Mouse (Mus musculus) cerebellum, postnatal 4 days (tissue): ENCODE data around the gene Lacc1.
"Not testable (repeated sequence)": the region's sequence is repeated elsewhere in the genome, so short reads cannot be mapped to it uniquely, and the experiment has no call there.

ENCODE experiments used
- DNase-seq, 2 experiments: peaks; one replicate each; pipeline ENCODE4 v3.0.0; 2022; ENCODE audit warnings: low spot score in 2 of 2, mixed read lengths in 1 of 2

The Lacc1 gene

DNA sequence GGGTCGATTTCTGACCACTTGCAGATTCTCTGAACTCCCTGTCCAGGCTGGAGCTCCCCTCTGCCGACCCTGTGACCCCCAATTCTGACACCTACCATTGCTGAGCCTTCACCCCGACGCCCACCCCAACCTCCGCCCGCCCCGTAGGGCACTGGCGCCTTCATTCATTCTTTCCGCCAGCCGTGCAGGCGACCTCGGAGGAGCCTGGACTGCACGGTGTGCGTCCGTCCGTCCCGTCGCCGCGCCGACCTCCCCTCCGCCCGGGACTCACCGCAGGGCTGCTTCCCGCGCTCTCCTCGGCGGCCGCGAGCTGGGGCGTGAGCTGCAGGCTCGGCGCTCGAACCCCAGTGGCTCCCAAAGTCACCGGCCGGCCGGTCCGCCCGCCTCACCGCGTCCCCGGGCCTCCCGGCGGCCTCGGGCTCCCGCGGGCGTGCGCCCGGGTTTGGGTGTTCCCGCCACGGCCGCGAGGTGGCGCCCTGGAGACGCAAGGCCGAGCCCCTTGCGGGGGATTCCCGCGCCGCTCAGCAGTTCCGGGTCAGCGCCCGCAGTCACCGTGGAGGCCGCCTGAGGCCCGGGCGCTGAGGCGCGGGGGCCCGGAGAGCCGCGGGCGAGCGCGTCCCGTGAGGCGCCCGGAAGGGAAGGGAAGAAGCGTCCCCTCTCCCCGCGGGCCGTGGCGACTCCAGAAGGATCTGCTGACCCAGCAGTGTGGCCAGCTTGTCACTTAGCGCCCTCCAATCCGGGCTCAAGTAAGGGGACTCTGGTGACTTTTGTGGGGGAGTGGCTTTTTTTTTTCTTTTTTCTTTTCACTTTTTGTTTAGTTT is at the start of gene Lacc1, which contains the start of gene Ccdc122:
Gene Lacc1, minus strand, starts transcription at position 679 of the 821 bp plus-strand sequence.
Gene Ccdc122, plus strand, starts transcription at position 547 of the 821 bp plus-strand sequence.
- DNase-seq: peak; percentile 40 to 78

GRCm38 (mm10) chr14:77081248-77081647 is 44.5 kb upstream of the Lacc1 start:
- DNase-seq: no peak

GRCm38 (mm10) chr14:77069361-77069760 is 32.7 kb upstream of the Lacc1 start:
- no peak for DNase-seq

DNA sequence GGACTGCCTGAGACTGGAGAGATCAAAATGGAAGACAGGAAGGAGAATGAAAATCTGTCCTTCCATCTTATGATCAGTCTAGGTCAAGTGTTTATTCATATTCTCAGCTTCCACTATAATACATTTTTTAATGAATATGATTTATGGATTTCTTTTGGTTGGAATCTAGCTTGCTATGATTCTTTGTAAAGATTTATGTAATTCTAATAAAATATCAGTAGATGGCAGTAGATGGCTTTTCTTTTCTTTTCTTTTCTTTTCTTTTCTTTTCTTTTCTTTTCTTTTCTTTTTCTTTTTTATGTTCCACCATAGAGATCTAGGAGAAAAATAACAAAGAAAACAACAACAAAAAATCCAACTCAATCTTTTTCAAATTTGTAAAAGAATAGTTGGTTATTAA is 16.6 kb upstream of the Lacc1 start:
- DNase-seq: no peak

GRCm38 (mm10) chr14:77037832-77038425 is 1.2 kb upstream of the Lacc1 start:
- DNase-seq: no peak

GRCm38 (mm10) chr14:77037330-77037729 is 626 bp upstream of the Lacc1 start:
- no peak for DNase-seq

DNA sequence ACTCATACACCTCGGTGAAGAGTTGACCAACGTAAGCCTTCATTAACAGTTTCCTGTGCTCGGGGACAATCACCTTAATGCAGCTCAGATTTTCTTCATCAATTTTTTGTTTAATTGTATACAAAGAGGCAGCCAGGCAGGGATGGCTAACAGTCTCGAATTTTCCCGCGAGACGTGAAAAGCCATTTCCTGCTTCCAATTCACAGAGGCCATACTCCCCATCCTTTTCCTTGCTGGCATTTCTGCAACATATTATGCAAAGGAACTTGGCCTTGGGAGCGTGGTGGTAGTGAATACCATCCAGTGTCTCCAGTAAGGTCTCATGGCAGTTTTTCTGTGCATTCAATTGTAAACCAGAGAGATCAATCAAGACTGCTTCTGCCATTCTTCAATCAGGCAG is 1.7 kb downstream of the Lacc1 start:
- DNase-seq: no peak

GRCm38 (mm10) chr14:77034175-77034915 is 2.4 kb downstream of the Lacc1 start:
- no peak for DNase-seq

DNA sequence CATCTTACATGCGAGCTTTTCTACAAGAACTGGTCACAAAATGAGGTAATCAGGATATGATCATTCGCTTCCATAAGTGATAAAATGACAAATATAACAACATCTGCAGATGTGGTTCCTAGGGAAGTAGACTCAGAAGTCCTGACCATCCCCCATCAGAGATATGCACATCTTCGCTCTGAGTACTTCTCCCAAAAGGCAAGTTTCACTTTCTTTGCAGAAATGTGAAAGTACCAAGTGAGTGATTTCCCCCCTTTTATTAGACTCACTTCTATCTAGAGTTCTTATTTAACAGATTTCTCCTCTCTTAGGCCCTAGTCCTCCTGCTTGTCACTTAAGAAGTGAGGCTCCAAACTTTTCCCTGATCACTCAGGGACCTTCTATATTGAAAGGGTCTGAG is 3.3 kb downstream of the Lacc1 start:
- DNase-seq: no peak

DNA sequence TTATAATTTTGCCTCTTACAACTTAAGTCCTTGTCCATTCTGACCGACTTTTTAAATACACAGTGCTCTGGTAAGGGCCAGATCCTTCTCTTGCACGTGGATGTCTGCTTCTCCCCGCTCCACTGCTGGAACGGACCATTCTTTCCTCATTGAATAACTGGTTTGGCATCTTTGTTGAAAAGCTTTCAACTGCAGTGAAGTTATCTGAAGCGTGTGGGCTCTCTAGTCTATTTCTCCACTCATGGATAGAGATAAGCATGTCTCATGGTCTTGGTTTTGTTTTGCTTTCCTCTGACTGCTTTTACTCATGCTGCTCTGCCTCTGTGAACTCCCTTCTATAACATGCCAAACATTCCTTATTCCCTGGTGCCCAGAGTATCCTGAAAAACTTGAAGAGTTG is 4.3 kb downstream of the Lacc1 start:
- DNase-seq: no peak

DNA sequence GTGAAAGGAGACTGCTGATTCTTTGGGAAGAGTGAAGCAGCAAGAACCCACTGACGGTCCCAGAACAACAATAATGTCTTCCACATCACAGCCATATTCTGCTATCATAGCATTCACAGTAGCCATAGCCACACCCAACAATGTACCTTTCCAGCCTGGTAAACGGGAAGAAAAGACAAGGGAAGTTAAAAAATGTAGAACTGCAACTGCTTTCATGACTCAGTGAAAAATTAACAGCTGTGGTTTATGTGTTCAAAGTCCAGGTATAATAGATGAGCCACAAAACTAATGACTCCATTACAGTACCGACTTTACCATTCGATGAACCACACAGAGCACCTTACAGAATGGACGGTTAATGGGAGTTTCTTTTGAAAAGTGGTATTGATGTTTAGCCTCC is 5.9 kb downstream of the Lacc1 start:
- no peak for DNase-seq

DNA sequence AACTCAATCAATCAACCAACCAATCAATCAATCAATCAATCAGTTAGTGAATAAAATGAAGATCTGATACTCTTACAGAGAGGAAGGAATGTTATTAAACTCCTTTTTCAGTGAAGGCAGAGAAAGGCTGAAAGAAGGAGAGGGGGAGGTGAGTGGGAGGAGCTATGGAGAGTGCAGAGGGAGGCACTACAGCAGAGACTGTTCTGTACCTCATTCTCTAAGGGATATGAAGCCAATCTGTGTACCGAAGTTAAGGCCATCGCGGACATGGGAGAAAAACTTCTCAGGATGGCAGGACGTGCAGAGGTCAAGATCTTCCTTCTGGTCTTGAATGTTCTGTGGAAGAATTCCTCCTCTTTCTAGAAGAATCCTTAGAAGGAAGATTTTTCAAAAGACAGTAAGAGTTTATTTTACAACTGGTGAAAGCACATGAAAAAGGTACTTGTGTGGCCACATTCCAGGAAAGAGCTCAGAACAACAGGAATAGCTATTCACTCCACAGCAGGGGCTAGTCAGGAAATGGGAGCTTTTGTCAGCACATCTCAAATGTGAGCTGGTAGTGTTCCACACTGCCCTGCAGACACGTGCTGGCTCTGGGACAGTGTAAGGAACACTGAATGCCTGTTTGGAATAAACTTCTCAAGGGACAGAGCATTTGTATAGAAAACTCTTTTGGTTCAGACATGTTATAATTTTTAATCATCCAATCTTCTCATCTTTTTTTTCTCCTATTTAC is 7.2 kb downstream of the Lacc1 start:
- DNase-seq: no peak

GRCm38 (mm10) chr14:77024499-77024898 is 12.2 kb downstream of the Lacc1 start:
- no peak for DNase-seq

DNA sequence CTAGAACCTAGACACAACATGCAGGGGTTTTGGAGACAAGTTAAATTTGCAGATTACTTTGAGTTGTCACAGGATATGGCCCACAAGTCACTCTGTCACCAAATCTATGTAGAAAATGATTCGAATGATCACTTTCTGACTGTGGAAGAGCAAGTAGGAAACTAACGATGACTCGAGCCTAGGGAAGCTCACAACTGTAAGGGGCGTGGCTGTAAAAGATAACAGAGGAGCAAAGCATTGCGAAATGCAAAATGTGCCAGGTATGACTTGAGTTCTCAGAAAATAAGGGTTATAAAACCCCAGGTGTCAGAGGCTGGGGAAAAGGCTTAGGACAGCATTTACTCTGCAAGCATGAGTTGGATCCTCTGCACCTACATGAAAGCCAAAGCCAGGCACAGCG is 19.5 kb downstream of the Lacc1 start:
- DNase-seq: no peak

DNA sequence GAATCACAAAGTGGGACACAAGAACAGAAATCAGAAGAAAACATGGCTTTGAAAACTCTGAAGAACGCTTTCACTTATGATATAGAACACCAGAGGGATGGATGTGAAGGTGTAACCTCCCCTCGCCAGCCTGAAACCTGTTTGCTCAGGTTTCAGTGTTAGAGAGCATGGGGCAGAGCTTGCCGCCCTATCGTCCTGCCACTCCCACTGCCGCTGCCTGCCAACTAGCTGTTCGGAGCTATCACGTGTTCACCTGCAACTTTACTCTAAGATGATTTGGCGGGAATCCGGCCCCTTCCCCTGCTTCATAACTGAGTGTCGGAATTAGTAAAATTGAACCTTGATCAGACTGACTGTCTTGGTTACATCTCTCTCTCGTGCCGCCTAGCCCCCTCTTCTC is 19.9 kb downstream of the Lacc1 start:
- not testable (repeated sequence) for DNase-seq

DNA sequence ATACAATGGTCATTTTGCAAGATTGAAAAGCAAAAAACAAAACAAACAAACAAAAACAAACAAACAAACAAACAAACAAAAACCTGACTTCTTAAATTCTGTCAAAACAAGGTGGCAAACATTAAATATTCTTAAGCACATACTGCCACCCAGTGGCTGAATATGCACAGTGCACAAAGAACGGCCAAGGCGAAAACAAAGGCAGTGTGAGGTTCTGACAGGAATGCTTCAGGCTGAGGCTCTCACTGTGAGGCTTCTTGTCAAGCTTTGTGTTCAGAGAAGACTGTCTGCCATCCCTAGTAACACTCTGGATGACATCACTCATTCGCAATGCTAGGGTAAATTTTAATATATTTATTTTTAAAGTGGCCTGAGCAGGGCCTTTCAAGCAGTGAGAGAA is 24.9 kb downstream of the Lacc1 start:
- DNase-seq: peak; percentile 78

DNA sequence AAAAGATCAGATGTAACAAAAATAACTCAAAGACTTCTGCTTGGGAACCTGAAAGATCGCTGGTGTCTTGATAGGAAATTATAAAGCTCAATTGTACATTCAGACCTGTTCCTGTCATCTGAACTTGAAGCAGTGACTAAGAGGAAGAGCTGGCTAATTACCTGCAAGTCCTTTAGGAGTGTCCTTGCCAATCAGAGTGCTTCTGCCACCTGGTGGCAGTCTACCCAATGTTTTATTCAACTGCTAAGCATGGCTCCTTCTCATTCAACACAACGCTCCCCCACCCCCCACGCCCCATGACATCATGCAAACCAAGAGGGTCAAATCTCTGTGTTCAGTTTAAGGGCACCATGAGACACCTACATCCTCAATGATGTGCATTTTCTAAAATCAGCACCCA is 28.5 kb downstream of the Lacc1 start:
- peak; percentile 56 to 74 for DNase-seq

GRCm38 (mm10) chr14:77005566-77005965 is 31.1 kb downstream of the Lacc1 start:
- DNase-seq: no peak

GRCm38 (mm10) chr14:77004740-77005139 is 32.0 kb downstream of the Lacc1 start:
- no peak for DNase-seq

DNA sequence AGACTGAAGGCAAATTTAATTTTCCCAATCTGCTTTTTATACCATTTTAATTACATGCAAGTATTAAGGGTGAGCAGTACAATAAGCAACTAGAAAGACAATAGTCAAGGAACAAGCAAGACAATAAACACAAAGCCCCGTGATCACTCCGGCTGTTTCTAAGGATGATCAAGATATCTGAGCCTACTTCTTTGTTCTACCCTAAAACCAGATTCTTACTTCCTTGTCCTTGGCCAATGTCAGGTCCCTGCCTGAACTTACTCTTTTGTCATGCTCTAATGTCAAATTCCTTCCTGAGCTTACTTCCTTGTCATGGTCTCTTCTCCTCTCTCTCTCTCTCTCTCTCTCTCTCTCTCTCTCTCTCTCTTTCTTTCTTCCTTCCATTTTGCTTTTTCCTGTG is 46.4 kb downstream of the Lacc1 start:
- not testable (repeated sequence) for DNase-seq

DNA sequence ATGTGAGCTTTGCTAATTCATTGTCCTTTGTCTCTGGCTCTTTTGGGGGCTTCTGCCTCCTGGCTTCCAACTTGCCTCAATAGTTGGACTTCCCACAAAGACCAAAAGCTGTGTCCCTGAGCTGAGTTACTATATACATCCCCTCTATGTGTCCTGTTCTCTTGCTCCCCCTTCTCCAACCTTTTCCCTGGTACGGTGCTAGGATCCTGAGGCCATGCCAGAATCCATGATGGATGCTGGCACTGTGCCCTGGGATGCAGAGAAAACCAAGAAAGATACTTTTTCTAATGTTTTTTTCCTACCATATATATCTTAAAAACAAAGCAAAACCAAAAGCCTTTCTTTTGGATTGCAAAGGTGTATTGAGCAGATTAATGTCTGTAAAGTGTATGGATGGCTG is 54.9 kb downstream of the Lacc1 start:
- peak in 1 of 2 experiments; percentile 34 for DNase-seq

DNA sequence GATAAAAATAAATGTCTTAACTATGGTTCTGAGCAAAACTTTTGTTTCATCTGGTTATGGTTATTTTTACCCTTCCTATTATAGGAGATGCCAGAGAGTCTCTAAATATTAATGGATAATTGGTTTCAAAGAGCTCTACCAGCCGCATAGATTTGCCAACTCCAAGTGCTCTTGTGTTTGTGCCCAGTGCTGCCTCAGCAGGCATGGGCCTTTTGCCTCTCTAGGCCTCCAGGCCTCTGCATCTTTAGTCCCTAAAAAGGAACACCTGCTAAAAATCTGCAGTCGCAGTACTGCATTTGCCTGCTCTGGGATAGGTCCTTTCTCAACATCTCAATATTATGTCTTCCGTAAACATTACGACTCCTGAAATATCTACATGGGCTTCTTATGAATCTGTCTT is 55.5 kb downstream of the Lacc1 start:
- no peak for DNase-seq
